Mouse (Mus musculus): ENCODE data around the gene Gpr162. TPM values are rescaled to one million over a fixed set of nuclear protein-coding genes. Genes with fewer than 3 reads are reported as not detected.

The Gpr162 gene
- total and polyA plus RNA-seq, 3 experiments, result 0.41 to 1.0 (median 0.44) TPM

- Histone ChIP-seq H3K4me3 (peak overlapping the region; percentile 61), H3K27ac (peak overlapping the region; percentile 81; the same call in 1 of the 2 replicates), H3K4me1 (ENCODE audit: control insufficient read depth, insufficient read depth, low read length) (peaks cover 16% of the 10 kb centered on the region), H3K79me2 (replicated peaks; ENCODE audit: control insufficient read depth, insufficient read depth, low read length) (no peaks in the 10 kb centered on the region), H3K36me3 (ENCODE audit: control insufficient read depth, insufficient read depth, low read length) (no peaks in the 10 kb centered on the region; the same call in 1 of the 2 replicates), H3K27me3 (ENCODE audit: control insufficient read depth, insufficient read depth, low read length) (no peaks in the 10 kb centered on the region), H3K9ac (ENCODE audit: low read depth, low read length) (peak overlapping the region; percentile 8)
- WGBS, result 44% methylated on average over 14 of the region's 14 CpGs
- intact Hi-C loops (cut with DNase I), result loop anchor here (5.0 kb wide), 2 partner anchors 68 to 108 kb away; partner anchors contain the start of gene Grcc10
- no peak for DNase-seq
- TF ChIP-seq EP300 (IDR thresholded peaks at IDR 0.05; ENCODE audit: insufficient read depth, low read depth, low read length) (no peak), POLR2A (IDR thresholded peaks at IDR 0.05; ENCODE audit: insufficient read depth, low read depth, low read length) (0 out of 2 replicates have a peak, but pooled peaks have one; percentile 6)
Observed at GRCm38 (mm10) chr6:124809775-124810538, 53.8 kb downstream of the Gpr162 start.

- Histone ChIP-seq H3K27me3 (ENCODE audit: control insufficient read depth, insufficient read depth, low read length) (no peaks in the 10 kb centered on the region), H3K36me3 (ENCODE audit: control insufficient read depth, insufficient read depth, low read length) (no peaks in the 10 kb centered on the region; the same call in 1 of the 2 replicates), H3K79me2 (replicated peaks; ENCODE audit: control insufficient read depth, insufficient read depth, low read length) (no peaks in the 10 kb centered on the region), H3K9ac (ENCODE audit: low read depth, low read length) (peak overlapping the region; percentile 85), H3K27ac (peak overlapping the region; percentile 81), H3K4me3 (peak overlapping the region; percentile 61), H3K4me1 (ENCODE audit: control insufficient read depth, insufficient read depth, low read length) (peaks cover 14% of the 10 kb centered on the region)
- intact Hi-C loops (cut with DNase I), result loop anchor here (5.0 kb wide), 2 partner anchors 67 to 107 kb away; partner anchors contain the start of gene Grcc10
- WGBS, result 1% methylated on average over 35 of the region's 35 CpGs
- TF ChIP-seq EP300 (IDR thresholded peaks at IDR 0.05; ENCODE audit: insufficient read depth, low read depth, low read length) (0 out of 2 replicates have a peak, but pooled peaks have one; percentile 5), CTCF (IDR thresholded peaks at IDR 0.05) (peak; percentile 96), POLR2A (IDR thresholded peaks at IDR 0.05; ENCODE audit: insufficient read depth, low read depth, low read length) (peak; percentile 42; the same call in 1 of the 2 replicates)
- peak; percentile 88 to 91 for DNase-seq
Observed at GRCm38 (mm10) chr6:124809052-124809774, 54.6 kb downstream of the Gpr162 start.

Other genes with a start within 250 kb of the Gpr162 start
- under 1 TPM; 0.26 to 0.48 TPM for gene C1s2, start 227.9 kb downstream of the Gpr162 start, total RNA-seq (2021)
- gene C1s2, start 227.9 kb downstream of the Gpr162 start, polyA plus RNA-seq (2012; rRNA removed), result not detected in 2 replicates
- 10 to 100 TPM; 34.9 to 40.5 TPM for gene Lpcat3, start 201.0 kb downstream of the Gpr162 start, total RNA-seq (2021)
- 73.4 and 116 TPM in 2 replicates for gene Lpcat3, start 201.0 kb downstream of the Gpr162 start, polyA plus RNA-seq (2012; rRNA removed)
- 10 to 100 TPM; 71.4 to 78.8 TPM for gene Emg1, start 151.8 kb downstream of the Gpr162 start, total RNA-seq (2021)
- gene Emg1, start 151.8 kb downstream of the Gpr162 start, polyA plus RNA-seq (2012; rRNA removed), result 51.8 and 79.0 TPM in 2 replicates
- 100 to 1,000 TPM; 260 to 292 TPM for gene Phb2, start 151.6 kb downstream of the Gpr162 start, total RNA-seq (2021)
- gene Phb2, start 151.6 kb downstream of the Gpr162 start, polyA plus RNA-seq (2012; rRNA removed), result 184 and 200 TPM in 2 replicates
- 1 to 10 TPM; 3.1 to 4.4 TPM for gene Ptpn6, start 125.3 kb downstream of the Gpr162 start, total RNA-seq (2021)
- gene Ptpn6, start 125.3 kb downstream of the Gpr162 start, polyA plus RNA-seq (2012; rRNA removed), result 4.5 and 8.2 TPM in 2 replicates
- 100 to 1,000 TPM; 280 to 314 TPM for gene Grcc10, start 122.6 kb downstream of the Gpr162 start, total RNA-seq (2021)
- 296 and 328 TPM in 2 replicates for gene Grcc10, start 122.6 kb downstream of the Gpr162 start, polyA plus RNA-seq (2012; rRNA removed)
- gene Gm45234, start 108.0 kb downstream of the Gpr162 start, total RNA-seq (2021), result 1 to 10 TPM in 1 of 2 experiments, not detected in 1; 1.9 TPM
- not detected in 2 replicates for gene Gm45234, start 108.0 kb downstream of the Gpr162 start, polyA plus RNA-seq (2012; rRNA removed)
- gene Atn1, start 107.5 kb downstream of the Gpr162 start, total RNA-seq (2021), result 10 to 100 TPM; 44.3 to 47.8 TPM
- 24.5 and 32.8 TPM in 2 replicates for gene Atn1, start 107.5 kb downstream of the Gpr162 start, polyA plus RNA-seq (2012; rRNA removed)
- gene Eno2, start 94.3 kb downstream of the Gpr162 start, total RNA-seq (2021), result 1 to 10 TPM; 2.4 to 2.7 TPM
- 2.4 and 2.7 TPM in 2 replicates for gene Eno2, start 94.3 kb downstream of the Gpr162 start, polyA plus RNA-seq (2012; rRNA removed)
- not detected for gene Lrrc23, start 84.3 kb downstream of the Gpr162 start, total RNA-seq (2021)
- 0.53 and 3.2 TPM in 2 replicates for gene Lrrc23, start 84.3 kb downstream of the Gpr162 start, polyA plus RNA-seq (2012; rRNA removed)
- gene Spsb2, start 55.3 kb downstream of the Gpr162 start, total RNA-seq (2021), result 1 to 10 TPM; 3.2 TPM
- gene Spsb2, start 55.3 kb downstream of the Gpr162 start, polyA plus RNA-seq (2012; rRNA removed), result 2.8 and 4.4 TPM in 2 replicates
- 100 to 1,000 TPM; 788 to 884 TPM for gene Tpi1, start 49.7 kb downstream of the Gpr162 start, total RNA-seq (2021)
- 870 and 1,222 TPM in 2 replicates for gene Tpi1, start 49.7 kb downstream of the Gpr162 start, polyA plus RNA-seq (2012; rRNA removed)
- 10 to 100 TPM; 68.4 to 72.3 TPM for gene Usp5, start 34.5 kb downstream of the Gpr162 start, total RNA-seq (2021)
- 51.0 and 74.9 TPM in 2 replicates for gene Usp5, start 34.5 kb downstream of the Gpr162 start, polyA plus RNA-seq (2012; rRNA removed)
- under 1 TPM; 0.32 to 0.70 TPM for gene Cdca3, start 34.4 kb downstream of the Gpr162 start, total RNA-seq (2021)
- gene Cdca3, start 34.4 kb downstream of the Gpr162 start, polyA plus RNA-seq (2012; rRNA removed), result 0.72 and 1.9 TPM in 2 replicates
- gene Gnb3, start 23.7 kb downstream of the Gpr162 start, total RNA-seq (2021), result 10 to 100 TPM in 1 of 2 experiments, 1 to 10 TPM in 1; 6.1 to 10.9 TPM
- gene Gnb3, start 23.7 kb downstream of the Gpr162 start, polyA plus RNA-seq (2012; rRNA removed), result 6.9 and 14.0 TPM in 2 replicates
- 10 to 100 TPM in 1 of 2 experiments, 1 to 10 TPM in 1; 6.9 to 10.6 TPM for gene P3h3, start 6.2 kb downstream of the Gpr162 start, total RNA-seq (2021)
- gene P3h3, start 6.2 kb downstream of the Gpr162 start, polyA plus RNA-seq (2012; rRNA removed), result 15.5 and 16.2 TPM in 2 replicates
- under 1 TPM; 0.34 to 0.57 TPM for gene Cd4, start 24.2 kb upstream of the Gpr162 start, total RNA-seq (2021)
- gene Cd4, start 24.2 kb upstream of the Gpr162 start, polyA plus RNA-seq (2012; rRNA removed), result 0.53 and 0.66 TPM in 2 replicates
- under 1 TPM; 0.32 to 0.34 TPM for gene Lag3, start 47.7 kb upstream of the Gpr162 start, total RNA-seq (2021)
- 0.29 and 0.47 TPM in 2 replicates for gene Lag3, start 47.7 kb upstream of the Gpr162 start, polyA plus RNA-seq (2012; rRNA removed)
- 100 to 1,000 TPM; 154 to 163 TPM for gene Ptms, start 56.1 kb upstream of the Gpr162 start, total RNA-seq (2021)
- 547 and 614 TPM in 2 replicates for gene Ptms, start 56.1 kb upstream of the Gpr162 start, polyA plus RNA-seq (2012; rRNA removed)
- gene Mlf2, start 67.4 kb upstream of the Gpr162 start, total RNA-seq (2021), result 100 to 1,000 TPM; 179 to 194 TPM
- 259 and 275 TPM in 2 replicates for gene Mlf2, start 67.4 kb upstream of the Gpr162 start, polyA plus RNA-seq (2012; rRNA removed)
- 10 to 100 TPM; 83.2 to 99.8 TPM for gene Cops7a, start 101.6 kb upstream of the Gpr162 start, total RNA-seq (2021)
- gene Cops7a, start 101.6 kb upstream of the Gpr162 start, polyA plus RNA-seq (2012; rRNA removed), result 208 and 238 TPM in 2 replicates
- gene Pianp, start 132.7 kb upstream of the Gpr162 start, total RNA-seq (2021), result under 1 TPM; 0.43 to 0.50 TPM
- 1.7 and 2.0 TPM in 2 replicates for gene Pianp, start 132.7 kb upstream of the Gpr162 start, polyA plus RNA-seq (2012; rRNA removed)
- 10 to 100 TPM; 22.4 to 22.8 TPM for gene Zfp384, start 145.2 kb upstream of the Gpr162 start, total RNA-seq (2021)
- 28.2 and 33.5 TPM in 2 replicates for gene Zfp384, start 145.2 kb upstream of the Gpr162 start, polyA plus RNA-seq (2012; rRNA removed)
- 10 to 100 TPM; 26.1 to 27.1 TPM for gene Ing4, start 175.8 kb upstream of the Gpr162 start, total RNA-seq (2021)
- 26.3 and 36.2 TPM in 2 replicates for gene Ing4, start 175.8 kb upstream of the Gpr162 start, polyA plus RNA-seq (2012; rRNA removed)
- 1 to 10 TPM; 1.9 to 2.3 TPM for gene Acrbp, start 185.7 kb upstream of the Gpr162 start, total RNA-seq (2021)
- gene Acrbp, start 185.7 kb upstream of the Gpr162 start, polyA plus RNA-seq (2012; rRNA removed), result 13.6 and 16.3 TPM in 2 replicates
- under 1 TPM in 1 of 2 experiments, not detected in 1; 0.20 TPM for gene Lpar5, start 203.9 kb upstream of the Gpr162 start, total RNA-seq (2021)
- 1.2 and 2.3 TPM in 2 replicates for gene Lpar5, start 203.9 kb upstream of the Gpr162 start, polyA plus RNA-seq (2012; rRNA removed)
- gene Chd4, start 232.0 kb upstream of the Gpr162 start, total RNA-seq (2021), result 100 to 1,000 TPM in 1 of 2 experiments, 10 to 100 TPM in 1; 97.1 to 113 TPM
- gene Chd4, start 232.0 kb upstream of the Gpr162 start, polyA plus RNA-seq (2012; rRNA removed), result 28.3 and 31.6 TPM in 2 replicates

Measured in heart, adult 2 months (tissue).